Mouse (Mus musculus) bone marrow macrophage, adult 2 months (primary cell): ENCODE results near the gene Dapk3.

ENCODE experiments used
- CTCF ChIP-seq: IDR thresholded peaks from 2 replicates; pipeline ENCODE4 v1.5.1; 2012; ENCODE audit warnings: low read depth, mild to moderate bottlenecking, low read length, moderate library complexity
- POLR2A ChIP-seq: IDR thresholded peaks from 2 replicates; pipeline ENCODE4 v1.6.1; 2012; ENCODE audit warnings: mild to moderate bottlenecking, low read depth, low read length, borderline replicate concordance

GRCm38 (mm10) chr10:81217964-81218363 is 35.2 kb downstream of the Dapk3 start:
- peak; percentile 92 for TF ChIP-seq CTCF
- TF ChIP-seq POLR2A, result no peak
